8 mouse cellular contexts compared by ENCODE assay signal in the genomic region with DNA sequence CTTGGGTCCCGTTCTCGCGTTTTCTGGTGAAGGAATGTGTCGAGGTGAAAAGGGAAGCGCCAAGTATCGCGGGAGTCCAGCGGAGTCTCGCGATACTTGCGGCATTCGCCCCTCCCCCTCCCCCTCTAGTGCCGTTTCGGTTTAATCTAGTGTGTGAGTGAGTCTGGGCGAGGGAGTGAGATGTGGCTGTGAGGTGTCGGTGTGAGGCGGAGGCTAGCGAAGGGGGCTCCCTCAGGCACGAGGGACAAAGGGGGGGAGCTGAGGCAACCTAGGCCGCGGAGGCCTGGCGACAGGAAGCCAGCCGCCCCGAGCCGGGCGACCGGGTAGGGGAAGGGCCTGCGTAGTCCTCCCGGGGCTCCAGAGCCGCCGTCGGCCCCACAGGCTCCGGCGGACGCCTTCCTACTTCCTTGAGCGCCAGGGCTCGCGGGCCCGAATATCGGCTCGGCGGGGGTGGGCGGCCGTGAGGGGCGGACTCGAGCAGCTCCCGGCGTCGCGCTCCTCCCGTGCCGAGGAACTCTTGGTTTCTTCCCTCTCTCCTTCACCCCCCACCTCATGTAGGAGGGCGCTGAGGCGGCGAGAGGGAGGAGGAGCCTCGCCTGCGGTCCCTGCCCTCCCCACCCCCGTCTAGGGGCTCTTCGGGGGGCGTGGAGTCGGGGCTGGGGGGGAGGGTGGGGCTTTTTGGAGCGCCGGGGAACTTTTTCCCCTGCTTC. TPM values are rescaled to one million over a fixed set of nuclear protein-coding genes. Genes with fewer than 3 reads are reported as not detected.
DNase-seq lines count a peak whose midpoint lies in the region; ATAC-seq and TF ChIP-seq lines count a peak whose summit lies in the region.

A gene (plus strand): TSS at position 419 of the 710 bp plus-strand sequence.

- H3K4me1 ChIP-seq in ES-Bruce4 (ENCODE audit: control insufficient read depth, insufficient read depth, low read length), result peaks cover 2% of the 10 kb centered on the region
- H3K4me1 ChIP-seq in forebrain, embryonic 13.5 days, result peaks cover 36% of the 10 kb centered on the region
- peaks cover 10% of the 10 kb centered on the region for H3K4me1 ChIP-seq in liver, postnatal 0 days (ENCODE audit: insufficient read depth)
- peaks cover 18% of the 10 kb centered on the region for H3K4me1 ChIP-seq in neural tube, embryonic 14.5 days (ENCODE audit: control insufficient read depth, insufficient read depth, low read length)

- H3K27me3 ChIP-seq in ES-Bruce4 (ENCODE audit: control insufficient read depth, insufficient read depth, low read length, poor library complexity, severe bottlenecking), result no peaks in the 10 kb centered on the region
- H3K27me3 ChIP-seq in forebrain, embryonic 13.5 days, result peaks cover 5% of the 10 kb centered on the region; the same call in 1 of the 2 replicates
- H3K27me3 ChIP-seq in liver, postnatal 0 days (ENCODE audit: insufficient read depth, low read length), result no peaks in the 10 kb centered on the region
- H3K27me3 ChIP-seq in neural tube, embryonic 14.5 days (ENCODE audit: control insufficient read depth, insufficient read depth, low read length), result no peaks in the 10 kb centered on the region

- intact Hi-C loops in heart, postnatal 10 days (cut with DNase I), result no loop called here

- 1% methylated on average over 62 of the region's 63 CpGs for WGBS in forebrain, embryonic 13.5 days
- under 1% methylated on average over 63 of the region's 63 CpGs for WGBS in large intestine, adult 2 months
- WGBS in liver, postnatal 0 days (ENCODE audit: insufficient replicate concordance), result under 1% methylated on average over 51 of the region's 63 CpGs
- 2% methylated on average over 27 of the region's 63 CpGs for WGBS in neural tube, embryonic 14.5 days

- H3K36me3 ChIP-seq in ES-Bruce4 (ENCODE audit: control insufficient read depth, insufficient read depth, low read length, poor library complexity, severe bottlenecking), result peaks cover 6% of the 10 kb centered on the region
- H3K36me3 ChIP-seq in forebrain, embryonic 13.5 days (ENCODE audit: poor library complexity, severe bottlenecking), result peaks cover 5% of the 10 kb centered on the region
- peaks cover 3% of the 10 kb centered on the region for H3K36me3 ChIP-seq in liver, postnatal 0 days (replicated peaks; ENCODE audit: insufficient read depth, low read length)
- no peaks in the 10 kb centered on the region for H3K36me3 ChIP-seq in neural tube, embryonic 14.5 days (ENCODE audit: control insufficient read depth, insufficient read depth, low read length)

- peak; percentile 74; the same call in 1 of the 2 replicates for TF ChIP-seq EP300 in ES-Bruce4 (IDR thresholded peaks at IDR 0.05; ENCODE audit: insufficient read depth, low read depth, low read length)
- TF ChIP-seq EP300 in liver, postnatal 0 days (IDR thresholded peaks at IDR 0.05; ENCODE audit: low read depth), result peak; percentile 97

- TF ChIP-seq CTCF in ES-Bruce4 (IDR thresholded peaks at IDR 0.05; ENCODE audit: low read depth, low read length), result no peak
- TF ChIP-seq CTCF in liver, postnatal 0 days (IDR thresholded peaks at IDR 0.05; ENCODE audit: low read depth), result no peak

- H3K9ac ChIP-seq in ES-Bruce4 (ENCODE audit: low read depth, poor library complexity, severe bottlenecking), result peak within 1 kb of the TSS; percentile 96
- peak within 1 kb of the TSS; percentile 98 for H3K9ac ChIP-seq in forebrain, embryonic 13.5 days
- H3K9ac ChIP-seq in liver, postnatal 0 days (replicated peaks), result peak within 1 kb of the TSS; percentile 99
- peak within 1 kb of the TSS; percentile 99 for H3K9ac ChIP-seq in neural tube, embryonic 14.5 days (replicated peaks; ENCODE audit: low read depth, low read length)

- TF ChIP-seq POLR2A in ES-Bruce4 (IDR thresholded peaks at IDR 0.05; ENCODE audit: insufficient read depth, low read length), result peak; percentile 99

- peak within 1 kb of the TSS; percentile 98 for H3K4me2 ChIP-seq in forebrain, embryonic 13.5 days
- peak within 1 kb of the TSS; percentile 76 for H3K4me2 ChIP-seq in liver, postnatal 0 days (ENCODE audit: low read depth, low read length)
- peak within 1 kb of the TSS; percentile 92 for H3K4me2 ChIP-seq in neural tube, embryonic 14.5 days (ENCODE audit: low read depth, low read length)

- H3K9me3 ChIP-seq in ES-Bruce4 (replicated peaks; ENCODE audit: control insufficient read depth, insufficient read depth, low read length, poor library complexity, severe bottlenecking), result no peaks in the 10 kb centered on the region
- H3K9me3 ChIP-seq in forebrain, embryonic 13.5 days (replicated peaks), result no peaks in the 10 kb centered on the region
- H3K9me3 ChIP-seq in liver, postnatal 0 days (ENCODE audit: low read length), result no peaks in the 10 kb centered on the region
- no peaks in the 10 kb centered on the region for H3K9me3 ChIP-seq in neural tube, embryonic 14.5 days (ENCODE audit: control insufficient read depth, low read length)

- peak within 1 kb of the TSS; percentile 100 for H3K4me3 ChIP-seq in ES-Bruce4 (ENCODE audit: low read depth, low read length)
- peak within 1 kb of the TSS; percentile 95 for H3K4me3 ChIP-seq in forebrain, embryonic 13.5 days
- peak within 1 kb of the TSS; percentile 91 for H3K4me3 ChIP-seq in liver, postnatal 0 days (ENCODE audit: low read depth, low read length)
- peak within 1 kb of the TSS; percentile 94 for H3K4me3 ChIP-seq in neural tube, embryonic 14.5 days (ENCODE audit: low read depth, low read length)

- H3K27ac ChIP-seq in ES-Bruce4 (ENCODE audit: insufficient read depth, low read length), result peak within 1 kb of the TSS; percentile 100
- peak within 1 kb of the TSS; percentile 100 for H3K27ac ChIP-seq in forebrain, embryonic 13.5 days
- peak within 1 kb of the TSS; percentile 100 for H3K27ac ChIP-seq in liver, postnatal 0 days (ENCODE audit: low read depth)
- H3K27ac ChIP-seq in neural tube, embryonic 14.5 days (ENCODE audit: low read depth, low read length), result peak within 1 kb of the TSS; percentile 100

- DNase-seq in heart, postnatal 10 days, result peak; percentile 97
- DNase-seq in large intestine, adult 2 months (ENCODE audit: low read depth, low spot score), result peak; percentile 92
- peak; percentile 98 for DNase-seq in liver, postnatal 0 days
- DNase-seq in testis, postnatal 10 days (ENCODE audit: low spot score), result peak; percentile 97

- peak; percentile 90 for ATAC-seq in cerebellum, adult (ENCODE audit: insufficient number of reproducible peaks, low FRiP score, low TSS enrichment)
- peak; percentile 93 for ATAC-seq in forebrain, embryonic 13.5 days
- ATAC-seq in liver, postnatal 0 days, result peak; percentile 90
- peak; percentile 93 for ATAC-seq in neural tube, embryonic 14.5 days (ENCODE audit: low read depth)

RNA-seq across cellular contexts. Expression of the gene that starts here (rescaled TPM):
- 52.5 and 53.6 TPM in 2 replicates for polyA plus RNA-seq in ES-Bruce4 (2011; ENCODE audit: insufficient read depth, insufficient read length, low read depth, missing spikeins)
- 17.7 and 19.0 TPM in 2 replicates for polyA plus RNA-seq in forebrain, embryonic 13.5 days (2015; fragmentation: Nextera tagmentation; extraction: Ambion mirVana)
- total RNA-seq in heart, postnatal 10 days (2021), result 10 to 100 TPM; 31.6 to 32.7 TPM
- 8.5 and 14.0 TPM in 2 replicates for polyA plus RNA-seq in large intestine, adult 2 months (2012; rRNA removed)
- 3.2 and 3.9 TPM in 2 replicates for polyA plus RNA-seq in liver, postnatal 0 days (2015; fragmentation: Nextera tagmentation; extraction: Ambion mirVana)
- 11.3 TPM in 2 replicates for polyA plus RNA-seq in neural tube, embryonic 14.5 days (2014; fragmentation: Nextera tagmentation; extraction: Ambion mirVana)

Comparison
In these comparisons a context has a peak if more than half of its experiments do, and no peak if none do; other contexts are left out.
1. Peak in every context shown above with its lines: DNase-seq, ATAC-seq, H3K4me3 ChIP-seq and H3K27ac ChIP-seq.